Mouse (Mus musculus) urinary bladder, postnatal 10 days (tissue): Measurements from ENCODE around the gene Fsip1.

Experiments
- DNase-seq: peaks from one replicate; pipeline ENCODE4 v3.0.0; 2022; ENCODE audit warnings: low spot score

Fsip1 gene

DNA sequence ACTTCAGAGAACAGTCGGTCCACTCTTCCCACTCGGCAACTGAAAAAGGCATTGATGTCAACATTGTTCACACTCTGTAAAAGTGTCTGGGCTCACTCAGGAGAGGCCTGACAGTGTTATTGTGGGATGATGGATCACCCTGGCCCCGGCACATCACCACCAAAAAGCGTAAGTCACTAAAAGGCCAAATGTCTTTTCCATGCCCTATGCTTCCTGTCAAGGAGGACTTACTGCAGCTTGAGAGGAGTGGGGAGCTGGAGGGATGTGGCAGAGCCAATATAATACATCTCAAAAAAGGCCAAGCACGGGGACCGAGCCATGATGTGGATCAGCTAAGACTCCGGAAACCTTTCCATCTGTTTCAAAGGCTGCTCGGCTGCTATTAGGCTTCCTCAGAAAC lies 2.2 kb downstream of the Fsip1 start:
- no peak for DNase-seq

DNA sequence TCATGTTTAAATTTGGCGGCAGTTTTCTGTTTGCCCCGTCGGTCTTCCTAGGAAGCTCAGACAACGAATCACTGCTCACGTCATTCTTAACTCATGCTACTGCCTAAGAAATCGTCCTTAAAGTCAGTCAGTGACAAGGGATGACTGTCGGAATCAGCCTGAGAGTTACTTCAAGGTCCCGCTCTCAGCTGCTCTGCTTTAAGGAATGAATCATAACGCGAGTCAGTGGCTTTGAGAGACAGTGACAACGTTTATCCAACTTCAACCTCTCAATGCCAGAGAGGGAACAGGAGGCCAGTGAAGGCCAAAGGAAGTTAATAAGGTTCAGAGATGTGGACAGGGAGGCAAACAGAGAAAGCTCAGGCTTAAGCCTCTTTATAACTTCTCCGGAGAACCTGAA lies 7.8 kb downstream of the Fsip1 start:
- no peak for DNase-seq

DNA sequence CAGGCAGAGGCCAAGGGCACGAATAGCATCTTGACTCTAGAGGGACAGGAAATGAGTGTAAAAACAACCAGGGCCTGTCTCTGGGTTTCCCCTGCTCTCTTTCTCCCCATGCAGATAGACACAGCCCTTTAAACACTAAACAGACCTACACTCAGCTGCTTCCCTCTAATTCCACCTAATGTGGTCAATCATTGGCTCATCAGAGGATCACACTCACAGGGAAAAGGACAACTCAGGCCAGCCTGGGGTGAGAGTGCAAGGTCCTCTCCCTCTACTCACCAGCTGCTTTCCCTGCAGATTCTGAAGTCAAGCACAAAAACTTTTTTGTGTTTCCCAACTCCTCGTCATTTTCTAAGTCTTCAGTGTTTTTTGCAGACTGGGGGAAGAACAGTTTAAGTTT lies 8.8 kb downstream of the Fsip1 start:
- no peak for DNase-seq

DNA sequence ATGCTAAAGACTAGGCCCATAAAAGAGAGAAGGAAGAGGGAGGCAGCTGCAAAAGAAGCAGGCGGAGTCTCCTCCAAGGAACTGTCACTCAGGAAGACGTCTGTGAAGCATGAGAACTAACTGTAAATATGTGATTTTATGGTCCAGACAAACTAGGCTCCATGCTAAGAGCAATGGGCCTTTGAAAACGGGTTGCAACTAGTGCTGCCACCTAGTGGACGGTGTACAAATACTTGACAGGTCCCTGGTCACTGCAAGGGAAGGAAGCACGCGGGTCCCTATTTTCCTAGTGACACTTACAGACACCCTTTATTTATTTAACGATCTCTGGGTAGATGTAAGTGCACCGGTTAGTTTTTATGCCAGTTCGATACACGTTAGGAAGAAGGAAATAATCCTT lies 10.9 kb downstream of the Fsip1 start:
- DNase-seq, result peak; percentile 18

DNA sequence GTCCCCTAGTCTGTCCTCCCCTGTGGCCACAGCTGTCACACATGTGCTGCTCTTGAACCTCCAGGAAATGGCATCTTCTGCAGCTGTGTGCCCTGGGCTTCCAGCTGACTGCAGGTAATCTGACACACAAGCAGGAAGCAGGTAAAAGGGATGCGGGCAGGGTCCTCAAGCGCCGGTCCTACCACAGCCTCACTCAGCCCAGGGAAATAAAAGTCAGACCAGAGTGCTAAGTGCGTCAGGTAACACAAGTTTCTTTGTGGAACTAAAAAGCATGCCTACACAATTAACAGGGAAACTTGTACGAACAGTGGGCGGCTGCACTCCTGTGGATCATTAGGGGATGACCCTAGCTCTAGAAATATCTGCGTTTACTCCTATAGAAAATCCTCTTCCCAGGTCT lies 20.6 kb downstream of the Fsip1 start:
- DNase-seq, result no peak

DNA sequence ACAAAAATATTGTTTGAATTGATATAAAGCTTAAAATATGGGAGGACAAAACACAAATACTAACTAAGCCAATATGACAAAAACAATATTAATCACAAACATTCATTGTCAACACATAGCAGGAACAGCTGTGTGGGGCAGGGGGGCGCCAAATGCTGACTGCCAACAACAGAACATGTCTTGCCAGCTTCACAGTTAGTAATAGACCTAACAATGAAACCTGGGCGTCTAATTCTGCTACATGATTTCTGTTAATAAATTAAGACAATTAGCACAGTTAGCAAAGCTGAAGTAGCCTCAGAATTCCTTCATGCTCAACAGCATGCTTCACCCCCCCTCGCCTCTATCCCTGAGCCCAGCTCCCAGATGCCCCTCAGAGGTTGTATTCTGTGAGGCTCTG lies 21.2 kb downstream of the Fsip1 start:
- DNase-seq, result no peak

DNA sequence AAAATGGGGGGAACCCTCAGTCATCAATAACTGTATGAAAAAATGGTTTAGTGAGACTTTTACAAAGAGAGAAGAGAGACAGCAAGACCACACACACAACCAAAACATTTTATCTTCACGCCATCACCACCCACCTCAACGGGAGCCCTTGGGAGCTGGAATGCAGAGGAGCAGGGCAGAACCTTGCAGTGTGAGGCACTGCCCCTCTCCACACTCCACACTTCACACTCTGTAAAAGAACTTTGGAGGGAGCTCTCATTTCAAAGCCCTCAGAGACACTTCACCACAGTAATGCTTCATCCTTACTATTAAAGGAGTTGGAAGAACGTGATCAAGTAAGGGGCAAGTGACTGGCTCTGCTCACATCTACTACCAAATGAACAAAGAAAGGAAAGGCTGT lies 26.2 kb downstream of the Fsip1 start:
- DNase-seq, result no peak

DNA sequence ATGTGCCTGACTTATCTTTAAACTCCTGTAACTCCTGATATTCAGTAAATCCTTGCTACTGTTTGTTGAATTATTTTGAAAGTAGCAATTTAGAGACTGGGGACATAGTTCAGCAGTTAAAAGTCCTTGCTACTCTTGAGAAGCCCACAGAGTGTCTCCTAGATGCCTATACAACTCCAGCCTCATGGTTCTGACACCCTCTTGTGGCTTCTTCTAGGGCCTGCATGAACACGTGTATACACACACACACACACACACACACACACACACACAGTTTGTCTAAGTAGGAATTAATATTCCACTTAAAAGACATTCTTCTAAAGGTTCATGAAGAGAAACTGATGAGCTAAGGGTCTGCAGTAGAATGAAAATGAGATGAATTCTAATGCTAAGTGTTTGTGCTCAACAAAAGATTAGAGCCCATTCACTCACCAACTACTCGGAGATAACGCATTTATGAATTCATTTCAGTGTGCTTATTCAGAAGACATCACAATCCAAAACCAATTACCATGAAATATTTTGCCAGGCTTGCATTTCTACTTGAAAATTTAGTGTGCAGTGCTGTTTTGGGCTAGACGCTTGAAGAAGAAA lies 28.2 kb downstream of the Fsip1 start:
- no peak for DNase-seq

DNA sequence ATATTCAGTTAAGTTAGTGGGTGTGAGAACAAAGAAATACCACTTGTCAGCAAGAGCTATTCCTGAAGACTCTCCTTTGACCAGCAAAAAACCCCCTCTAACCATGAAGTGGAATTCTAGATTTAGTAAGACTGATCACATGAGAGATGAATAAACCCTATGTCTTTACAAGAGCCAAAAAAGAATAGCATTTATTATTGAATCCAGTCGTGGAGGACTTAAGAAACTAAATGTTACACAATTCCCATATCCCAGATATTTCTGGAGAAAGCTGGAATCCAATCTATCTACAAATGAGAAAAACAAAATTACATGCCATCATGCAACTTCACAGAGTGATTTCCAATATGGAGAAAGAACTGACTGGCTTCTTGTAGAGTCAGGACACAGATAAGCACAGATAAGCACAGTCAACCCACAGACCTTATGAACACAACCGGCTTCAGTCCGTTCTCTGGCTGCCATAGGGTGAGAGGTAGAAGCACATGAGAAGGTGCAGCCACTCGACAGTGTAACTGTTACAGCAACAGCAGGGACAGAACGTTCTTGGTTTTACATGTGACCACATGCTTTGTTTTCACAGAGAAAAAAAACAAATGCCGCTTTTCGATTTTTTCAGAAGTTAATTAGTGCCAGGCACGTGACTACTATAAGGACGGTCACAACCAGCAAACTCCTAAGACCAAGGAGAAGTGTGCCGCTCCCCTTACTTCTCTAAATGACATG lies 31.3 kb downstream of the Fsip1 start:
- DNase-seq, result no peak

DNA sequence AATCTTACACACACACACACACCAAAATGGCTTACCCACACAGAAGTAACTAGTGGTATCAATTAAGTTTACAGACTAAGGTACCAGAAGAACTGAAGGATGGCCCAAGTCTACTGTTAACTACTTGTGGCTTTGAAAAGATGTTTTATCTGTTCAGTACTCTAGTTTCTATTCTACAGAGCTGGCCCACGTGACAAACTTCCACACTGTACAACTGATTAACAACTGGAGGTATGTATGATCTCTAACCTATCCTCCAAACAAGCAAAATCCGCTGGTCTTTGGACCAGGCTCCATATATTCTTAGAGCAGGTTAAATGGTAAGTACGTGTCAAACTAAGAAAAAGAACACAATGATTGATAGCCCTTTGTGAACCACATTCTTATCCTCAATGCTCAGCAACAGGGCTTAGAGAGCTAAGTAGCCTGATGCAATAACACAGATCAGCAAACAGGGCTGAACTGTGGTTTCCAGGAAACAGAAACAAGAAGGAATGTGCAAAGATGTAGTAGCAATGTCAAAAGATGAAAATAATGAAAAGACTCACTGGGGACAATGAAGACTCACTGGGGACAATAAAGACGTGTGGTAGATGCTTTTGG lies 38.7 kb downstream of the Fsip1 start:
- DNase-seq, result no peak

DNA sequence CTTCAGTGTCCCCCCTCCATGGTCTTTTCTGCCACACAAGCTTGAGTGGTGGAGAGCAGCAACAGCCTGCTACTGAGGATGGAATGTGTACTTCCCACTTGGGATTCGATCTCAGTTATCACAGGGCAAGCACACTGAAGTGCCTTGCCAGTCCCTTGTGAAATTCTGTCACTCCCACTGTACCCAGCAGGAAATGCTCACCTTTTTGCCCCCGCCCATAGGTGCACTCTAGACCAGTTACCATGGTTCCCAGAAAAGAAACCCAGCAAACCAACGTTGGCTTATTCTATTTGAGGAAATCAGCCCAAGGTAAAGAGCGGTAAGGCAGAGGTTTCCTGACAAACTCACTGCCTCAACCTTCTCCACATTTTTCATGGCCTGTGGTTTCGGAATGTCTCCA lies 47.1 kb downstream of the Fsip1 start:
- no peak for DNase-seq

DNA sequence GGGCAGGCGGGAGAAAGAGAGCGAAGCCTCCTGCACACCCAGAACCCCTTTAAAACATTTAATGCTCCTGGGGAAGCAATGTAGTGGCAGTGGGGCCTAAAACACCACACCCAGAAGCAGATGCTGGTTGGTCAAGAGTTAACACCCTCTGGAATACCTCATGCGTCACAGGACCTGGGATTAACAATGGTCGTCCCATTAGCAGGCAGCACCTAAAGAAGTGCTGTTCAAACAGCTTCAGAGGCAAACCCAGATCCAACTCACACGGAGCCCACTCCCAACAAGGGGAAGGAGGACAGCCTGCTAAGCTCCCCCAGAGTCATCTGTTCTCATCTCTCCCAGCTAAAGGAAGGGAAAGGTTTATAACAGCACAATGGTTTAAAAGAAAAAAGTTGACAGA lies 48.1 kb downstream of the Fsip1 start:
- no peak for DNase-seq

DNA sequence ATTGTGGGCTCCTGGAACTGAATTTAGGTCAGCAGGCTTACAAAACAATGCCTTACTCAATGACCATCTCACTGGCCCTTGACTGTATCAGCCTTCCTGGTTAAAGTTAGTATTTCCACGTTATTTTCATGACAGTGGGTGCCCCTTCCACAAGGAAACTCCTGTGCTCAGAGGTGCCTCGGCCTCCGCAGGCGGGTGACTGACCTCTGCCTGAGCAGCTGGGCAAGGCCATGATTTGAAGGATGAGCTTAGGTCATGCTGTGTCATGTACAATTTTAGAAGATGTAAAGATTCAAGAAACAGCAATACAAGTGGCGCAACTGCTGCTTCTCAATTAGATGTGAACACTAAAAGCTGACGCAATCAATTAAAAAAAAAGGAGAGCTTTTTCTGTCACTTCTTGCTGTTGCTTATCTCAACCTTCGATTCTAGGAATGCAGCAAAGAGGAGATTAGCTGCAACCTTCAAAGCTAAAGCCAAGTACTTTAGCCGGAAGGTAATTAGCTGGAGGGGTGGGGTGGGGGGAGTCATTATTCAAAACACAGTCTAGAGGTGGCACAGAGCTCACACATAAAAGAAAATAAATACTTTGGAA lies 50.7 kb downstream of the Fsip1 start:
- no peak for DNase-seq

DNA sequence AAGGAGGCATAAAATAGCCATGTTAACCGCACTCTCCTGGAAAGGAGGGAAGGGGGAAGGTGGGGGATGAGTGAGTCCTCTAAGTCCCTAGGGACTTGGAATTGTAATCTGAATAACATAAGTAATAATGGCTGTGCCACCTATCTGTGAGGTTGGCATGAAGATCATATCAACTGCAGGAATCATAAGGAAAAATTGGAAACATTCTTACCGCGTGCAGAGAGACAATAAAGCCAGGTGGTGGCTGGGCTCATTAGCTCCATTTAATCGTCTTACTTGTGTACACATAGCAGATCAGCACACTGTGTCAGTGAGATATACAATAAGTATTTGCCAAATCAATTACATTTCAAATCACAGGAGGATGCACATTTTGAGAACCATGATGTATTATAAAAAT lies 52.1 kb downstream of the Fsip1 start:
- DNase-seq, result no peak

DNA sequence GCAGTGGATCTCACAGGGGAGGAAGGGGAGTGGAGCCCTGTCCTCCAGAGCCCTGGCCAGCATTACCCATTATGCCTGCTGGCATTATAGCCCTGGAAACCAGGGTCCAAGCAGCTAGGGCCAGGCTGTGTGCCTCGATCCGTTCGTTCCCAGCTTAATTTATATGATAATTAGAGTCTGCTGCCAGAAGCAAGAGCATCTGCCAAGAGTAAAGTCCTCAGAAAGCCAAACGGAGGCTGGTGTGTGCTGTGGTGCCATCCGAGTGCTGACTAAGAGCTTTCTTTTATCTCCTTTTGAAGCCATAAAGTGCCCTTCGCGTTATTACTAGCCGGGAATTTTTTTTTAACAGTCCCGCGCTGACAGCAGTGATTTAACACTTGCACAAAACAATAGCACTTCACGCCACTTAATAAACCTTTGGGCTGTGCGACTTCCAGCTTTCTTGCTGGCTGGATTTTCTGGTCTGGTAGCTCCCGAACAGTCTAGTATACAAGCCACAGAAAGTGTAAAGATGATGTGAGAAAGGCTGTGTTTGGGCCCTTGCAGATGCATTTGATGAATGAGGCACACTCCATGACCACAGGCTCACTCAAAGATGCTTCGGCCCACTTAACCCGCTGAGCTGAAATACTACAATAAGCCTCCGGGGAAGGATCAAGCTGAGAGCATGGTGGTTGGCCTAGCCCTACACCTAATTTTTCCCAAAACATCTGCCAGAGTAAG lies 52.9 kb downstream of the Fsip1 start:
- DNase-seq, result no peak

DNA sequence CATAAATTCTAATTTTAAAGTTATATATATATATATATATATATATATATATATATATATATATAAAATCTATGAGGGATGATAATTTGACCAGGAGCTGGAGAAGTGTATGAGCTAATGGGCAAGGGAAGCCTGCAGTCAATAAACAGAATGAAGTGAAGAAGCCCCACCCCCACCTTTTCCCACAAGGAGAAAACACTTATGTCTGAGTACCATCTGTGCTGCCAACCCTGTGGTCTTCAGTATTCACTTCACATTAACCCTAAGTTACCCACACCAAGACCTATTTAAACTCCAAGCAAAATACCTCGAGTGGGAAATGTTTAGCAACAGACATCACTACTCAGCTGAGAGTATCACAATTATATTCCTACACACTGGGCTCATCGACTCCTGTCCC lies 53.8 kb downstream of the Fsip1 start:
- DNase-seq, result no peak

DNA sequence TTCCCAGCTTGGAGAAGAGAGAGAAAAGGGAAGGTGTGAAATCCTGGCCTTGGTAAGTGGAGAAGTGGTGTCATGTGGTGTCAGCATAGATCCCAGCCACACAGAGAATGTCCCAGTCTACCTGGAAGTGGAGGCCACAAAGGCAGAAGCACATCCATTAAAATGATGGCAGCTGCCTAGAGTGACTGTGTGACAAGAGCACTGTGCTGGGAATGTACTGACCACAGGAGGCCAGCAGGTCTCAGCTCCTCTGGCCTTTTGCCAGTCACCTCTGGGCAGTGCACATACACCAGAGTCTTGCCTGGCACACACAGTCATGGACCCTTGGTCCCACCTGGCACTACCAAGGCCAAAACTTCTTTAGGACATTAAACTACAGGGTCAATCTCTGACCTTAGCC lies 54.8 kb downstream of the Fsip1 start:
- DNase-seq, result no peak

DNA sequence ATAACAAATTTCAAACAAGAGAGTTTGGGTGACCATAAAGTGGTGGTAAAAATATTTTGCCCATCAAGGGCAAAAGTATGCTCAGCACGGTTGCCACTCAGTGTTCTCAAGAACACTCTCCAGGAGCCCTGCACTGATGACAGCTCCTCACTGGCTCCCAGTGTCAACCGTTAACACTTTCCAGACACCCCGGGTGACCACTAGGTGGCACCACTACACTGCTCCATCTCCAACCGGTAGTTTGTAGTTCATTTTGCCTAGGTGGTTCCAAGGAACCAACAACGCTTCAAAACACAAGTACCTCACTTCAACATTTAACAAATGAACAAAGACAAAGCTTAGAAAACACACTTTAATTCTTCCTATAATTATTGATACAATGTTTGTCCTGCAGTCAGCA lies 56.9 kb downstream of the Fsip1 start:
- DNase-seq, result peak; percentile 20

DNA sequence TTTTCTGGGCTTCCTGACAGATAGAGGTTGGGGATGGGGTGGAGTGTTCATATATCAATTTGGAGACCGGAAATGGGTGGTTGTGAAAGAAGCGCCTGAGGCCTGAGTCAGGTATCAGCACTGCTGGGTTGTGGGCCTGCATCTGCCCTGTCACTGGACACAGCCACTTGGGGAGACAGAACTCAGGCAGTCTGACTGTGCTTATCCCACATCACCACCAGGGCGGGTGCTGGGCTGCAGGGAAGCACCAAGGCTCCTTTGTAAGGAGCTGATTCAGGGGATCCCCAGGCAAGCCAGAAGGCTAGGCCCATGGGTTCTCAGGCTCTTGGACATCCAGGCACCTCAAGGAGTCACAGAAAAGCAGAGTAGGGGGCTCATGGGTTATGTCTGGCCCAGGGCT lies 59.8 kb downstream of the Fsip1 start:
- DNase-seq, result no peak

DNA sequence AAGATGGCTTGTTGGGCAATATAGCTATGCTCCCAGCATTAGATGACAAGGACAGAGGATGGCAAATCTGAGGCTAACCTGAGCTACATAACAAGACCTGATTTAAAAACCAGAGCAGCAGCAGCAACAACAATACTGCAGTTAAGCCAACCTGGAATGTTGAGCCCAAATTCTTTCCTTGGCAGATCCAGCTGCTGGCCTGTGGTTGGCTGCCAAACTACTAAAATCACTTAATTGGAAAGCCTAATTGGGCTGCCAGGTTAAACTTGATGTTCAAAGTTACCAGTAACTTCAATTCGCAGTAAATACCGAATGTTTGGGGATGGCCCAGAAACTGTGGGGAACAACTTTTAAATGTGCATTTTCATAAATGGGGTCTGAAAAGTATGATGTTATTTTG lies 74.6 kb downstream of the Fsip1 start:
- DNase-seq, result no peak

DNA sequence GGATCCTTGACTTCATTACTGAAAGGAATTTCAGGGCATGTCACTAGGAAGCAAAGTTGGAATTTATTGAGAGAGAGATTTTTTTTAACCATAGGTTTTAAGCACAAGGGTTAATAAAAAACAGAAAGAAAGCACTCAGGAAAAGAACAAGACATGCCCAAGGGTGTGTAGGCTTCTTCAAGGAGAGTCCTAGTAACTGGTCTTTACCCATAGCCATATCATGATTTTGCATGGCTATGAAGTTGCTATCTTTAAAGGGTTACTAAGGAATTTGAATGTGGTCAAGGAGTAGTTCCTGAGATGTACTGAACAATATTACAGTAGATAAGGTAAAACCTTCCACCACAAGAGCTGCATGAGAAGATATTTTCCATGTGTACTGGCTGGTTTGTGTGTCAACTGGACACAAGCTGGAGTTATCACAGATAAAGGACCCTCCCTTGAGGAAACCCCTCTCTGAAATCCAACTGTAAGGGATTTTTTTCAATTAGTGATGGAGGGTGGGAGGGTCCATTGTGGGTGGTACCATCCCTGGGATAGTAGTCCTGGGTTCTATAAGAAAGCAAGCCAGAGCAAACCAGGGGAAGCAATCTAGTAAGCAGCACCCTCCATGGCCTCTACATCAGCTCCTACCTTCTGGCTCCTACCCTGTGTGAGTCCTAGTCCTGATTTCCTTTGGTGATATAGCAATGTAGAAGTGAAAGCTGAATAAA lies 76.7 kb downstream of the Fsip1 start:
- no peak for DNase-seq

DNA sequence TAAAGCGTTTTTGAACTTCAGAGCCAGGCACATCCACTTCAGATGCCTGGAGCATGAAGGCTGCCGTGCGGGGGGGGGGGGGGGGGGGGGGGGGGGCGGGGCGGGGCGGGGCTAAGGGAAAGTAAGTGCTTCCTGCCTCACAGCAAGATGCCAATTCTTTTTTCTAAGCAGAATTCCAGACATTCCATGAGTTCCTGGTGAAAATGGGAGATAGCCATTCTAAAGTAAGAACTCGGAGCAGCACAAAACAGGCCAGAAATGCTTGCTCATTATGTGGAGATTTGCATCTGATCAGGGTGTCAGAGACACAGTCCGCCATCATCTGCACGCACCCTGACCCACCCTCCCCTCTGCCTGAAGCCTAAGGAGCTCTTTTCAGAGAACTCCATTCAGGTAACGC lies 77.3 kb downstream of the Fsip1 start:
- no peak for DNase-seq
